Mouse (Mus musculus) heart, postnatal 25 days (tissue): ENCODE measurements around the gene Prss30. TPM values are rescaled to one million over a fixed set of nuclear protein-coding genes. Genes with fewer than 3 reads are reported as not detected.

Source experiments
- DNase-seq: peaks from one replicate; pipeline ENCODE4 v3.0.0; 2022; ENCODE audit warnings: low spot score
- intact Hi-C: fragments of 180-260 bp; cut with DNase I; formaldehyde crosslinking; loops from one replicate; pipeline ENCODE4 v1.15.1; 2025
- microRNA-seq: library from miRNA; unstranded; fragments of <30 nt; microRNA quantifications from one replicate; pipeline ENCODE4 v1.2.0, GENCODE M21; 2022
- total RNA-seq, 2 experiments: library from RNA; stranded (reverse); gene quantifications; 2 replicates each; pipeline ENCODE4 v1.2.3; 2021

The Prss30 gene
- total RNA-seq, 2 experiments from 2014 or later, result not detected

DNA sequence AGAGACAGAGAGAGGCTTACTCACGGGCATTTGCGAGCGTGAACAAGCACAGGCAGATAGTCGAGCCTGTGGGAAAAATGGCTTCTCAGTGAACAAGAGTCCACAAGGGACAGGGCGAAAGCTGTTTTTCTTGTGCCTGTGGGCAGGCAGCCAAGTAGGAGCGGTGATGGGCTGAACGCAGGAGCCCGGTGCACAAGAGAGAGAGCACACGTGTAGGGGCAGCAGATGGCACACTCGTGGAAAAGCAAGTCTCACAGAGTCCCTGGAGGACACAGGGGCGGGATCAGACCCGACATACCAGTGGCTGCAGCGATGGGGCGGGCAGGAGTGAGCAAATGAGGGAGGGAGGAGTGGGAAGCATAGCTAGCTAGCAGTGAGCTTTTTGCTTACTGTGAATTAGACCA lies 55.3 kb downstream of the Prss30 start:
- intact Hi-C loops, result no loop called here
- peak; percentile 50 for DNase-seq

DNA sequence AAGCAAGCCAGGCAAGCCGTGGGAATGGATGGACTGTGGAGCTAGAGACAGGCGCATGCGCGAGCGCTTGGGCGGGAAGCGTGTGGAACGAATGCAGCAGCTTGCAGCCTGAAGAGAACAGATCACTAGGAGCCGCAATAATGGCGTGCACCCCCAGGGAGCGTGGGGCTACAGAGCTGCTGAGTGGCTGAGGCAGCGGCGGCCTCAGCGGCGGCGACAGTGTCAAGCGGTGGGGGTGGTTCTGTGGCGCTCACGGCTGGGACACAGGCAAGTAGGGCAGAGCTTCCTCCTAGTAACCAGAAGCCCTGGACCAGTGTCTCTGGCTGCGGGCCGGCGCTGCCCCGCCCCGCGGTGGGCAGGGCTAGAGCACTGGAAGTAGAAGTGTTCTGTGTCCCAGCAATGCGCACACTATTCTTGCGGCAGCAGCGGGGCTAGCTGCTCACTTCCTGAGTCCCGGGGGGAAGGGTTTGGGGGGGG lies 55.8 kb downstream of the Prss30 start:
- peak; percentile 92 for DNase-seq
- intact Hi-C loops, result no loop called here

Small RNA genes within 50 kb of the gene (microRNA-seq; reads per million reads assigned to microRNA genes)
- gene Gm27700, result not detected

Other genes with a start within 250 kb of the Prss30 start
- gene Paqr4, start 239.7 kb downstream of the Prss30 start, total RNA-seq, result 10 to 100 TPM; 26.1 to 29.5 TPM
- not detected for gene Kremen2, start 234.7 kb downstream of the Prss30 start, total RNA-seq
- 10 to 100 TPM; 29.7 to 33.2 TPM for gene Flywch1, start 209.0 kb downstream of the Prss30 start, total RNA-seq
- 1 to 10 TPM in 1 of 2 experiments, under 1 TPM in 1; 0.88 to 1.6 TPM for gene Flywch2, start 194.5 kb downstream of the Prss30 start, total RNA-seq
- gene Srrm2, start 190.0 kb downstream of the Prss30 start, total RNA-seq, result 100 to 1,000 TPM; 157 to 162 TPM
- gene Elob, start 151.4 kb downstream of the Prss30 start, total RNA-seq, result 100 to 1,000 TPM; 353 to 372 TPM
- not detected for gene Prss33, start 144.5 kb downstream of the Prss30 start, total RNA-seq
- gene Prss32, start 136.7 kb downstream of the Prss30 start, total RNA-seq, result not detected
- not detected for gene Prss41, start 136.4 kb downstream of the Prss30 start, total RNA-seq
- gene Prss21, start 112.5 kb downstream of the Prss30 start, total RNA-seq, result not detected
- not detected for gene Dcpp1, start 99.7 kb downstream of the Prss30 start, total RNA-seq
- not detected for gene Dcpp2, start 99.7 kb downstream of the Prss30 start, total RNA-seq
- not detected for gene Dcpp3, start 63.1 kb downstream of the Prss30 start, total RNA-seq
- not detected for gene Sbp, start 38.9 kb downstream of the Prss30 start, total RNA-seq
- gene Sbpl, start 25.3 kb downstream of the Prss30 start, total RNA-seq, result not detected
- gene Prss22, start 17.5 kb upstream of the Prss30 start, total RNA-seq, result not detected
- not detected for gene Prss27, start 57.6 kb upstream of the Prss30 start, total RNA-seq
- 10 to 100 TPM; 10.2 to 11.2 TPM for gene Kctd5, start 92.9 kb upstream of the Prss30 start, total RNA-seq
- 10 to 100 TPM; 45.0 to 46.1 TPM for gene Pdpk1, start 170.4 kb upstream of the Prss30 start, total RNA-seq
- 1 to 10 TPM; 9.1 to 9.6 TPM for gene Amdhd2, start 183.2 kb upstream of the Prss30 start, total RNA-seq
- gene Atp6v0c, start 189.1 kb upstream of the Prss30 start, total RNA-seq, result 100 to 1,000 TPM; 225 to 246 TPM
- 1 to 10 TPM; 8.3 to 9.4 TPM for gene Tbc1d24, start 225.0 kb upstream of the Prss30 start, total RNA-seq
- gene Ntn3, start 229.0 kb upstream of the Prss30 start, total RNA-seq, result under 1 TPM; 0.64 to 0.73 TPM
- 1 to 10 TPM; 1.7 to 2.2 TPM for gene Tedc2, start 240.3 kb upstream of the Prss30 start, total RNA-seq